Mouse (Mus musculus) megakaryocyte, embryonic 14.5 days (primary cell): Measurements from ENCODE around the gene Trim41.

Experiments used
- FLI1 ChIP-seq: IDR thresholded peaks from 2 replicates; pipeline ENCODE4 v1.6.1; 2012; ENCODE audit warnings: low read length, inconsistent platforms, mixed read lengths
- GATA1 ChIP-seq: IDR thresholded peaks from 3 replicates; pipeline ENCODE4 v1.6.1; 2012; ENCODE audit warnings: mixed read lengths, low read length, inconsistent platforms, borderline replicate concordance

DNA sequence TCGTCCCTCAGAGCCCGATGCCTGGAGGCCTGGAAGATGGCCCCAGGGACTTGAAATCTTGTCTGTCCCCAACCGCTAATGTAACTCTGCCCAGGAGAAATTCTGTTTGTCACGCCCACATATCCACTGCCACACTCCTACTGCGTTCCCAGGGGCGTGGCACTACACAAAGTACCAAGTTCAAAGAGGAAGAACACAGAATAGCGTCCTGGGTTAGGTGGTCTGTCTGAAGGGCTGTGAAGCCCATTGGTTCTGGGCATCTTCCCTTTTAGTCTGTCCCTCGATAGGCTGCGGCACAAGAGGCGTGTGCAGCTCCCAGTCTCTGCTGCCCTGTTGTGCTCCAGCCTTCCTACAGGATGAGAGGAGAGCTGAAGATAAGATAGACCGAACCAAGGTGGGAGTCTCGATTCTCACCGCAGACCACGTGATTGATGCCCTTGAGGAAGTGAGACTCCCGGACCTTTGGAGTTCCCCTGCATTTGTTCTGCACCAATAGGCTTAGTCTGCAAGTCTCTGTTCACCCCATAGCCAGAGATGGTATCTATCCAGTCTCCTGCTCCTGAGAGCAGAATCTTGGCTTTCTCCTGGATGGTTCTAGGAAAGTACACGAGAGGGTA is 21.1 kb upstream of the Trim41 start:
- TF ChIP-seq GATA1 (no peak; the same call in 2 of the 3 replicates), FLI1 (no peak)
